Mouse (Mus musculus) CH12.LX (cell line): Measurements from ENCODE around the gene Atg16l2. TPM values are rescaled to one million over a fixed set of nuclear protein-coding genes. Genes with fewer than 3 reads are reported as not detected.

Experiments
- DNase-seq: peaks from one replicate; pipeline ENCODE4 v3.0.0-alpha.2; 2013; ENCODE audit errors: extremely low read depth
- H3K27ac ChIP-seq: 2 replicates; pipeline ENCODE4 v1.5.1; 2012; ENCODE audit warnings: low read depth, mild to moderate bottlenecking, control low read depth, moderate library complexity; ENCODE audit not compliant: insufficient read depth
- H3K27me3 ChIP-seq: replicated peaks from 2 replicates; pipeline ENCODE3; 2012; ENCODE audit warnings: inconsistent platforms
- H3K36me3 ChIP-seq, 2 experiments: replicated peaks in 1 of 2; 2 replicates each; pipeline versions ENCODE3 to v1.6.1; 2012; ENCODE audit warnings: inconsistent platforms in 1 of 2, low read length in 1 of 2, mild to moderate bottlenecking in 1 of 2, mixed read lengths in 1 of 2, moderate library complexity in 1 of 2; ENCODE audit not compliant: control insufficient read depth in 1 of 2, insufficient read depth in 1 of 2
- H3K4me1 ChIP-seq, 2 experiments: 2 replicates each; pipeline ENCODE4 v1.6.1; 2012; ENCODE audit warnings: inconsistent platforms in 1 of 2, moderate library complexity in 1 of 2; ENCODE audit not compliant: insufficient read depth in 2 of 2, control insufficient read depth in 1 of 2
- H3K4me2 ChIP-seq: 2 replicates; pipeline ENCODE4 v1.6.1; 2012; ENCODE audit warnings: low read depth, mild to moderate bottlenecking, control low read depth; ENCODE audit not compliant: poor library complexity, insufficient read depth, severe bottlenecking
- H3K4me3 ChIP-seq, 3 experiments: fragments of 150-350 bp in 1 of 3; sonication (generic) in 1 of 3; replicated peaks in 1 of 3; 2 replicates each; pipeline versions ENCODE3 to v1.5.1; 2011 to 2012; ENCODE audit warnings: low read depth in 2 of 3, low read length in 2 of 3, mild to moderate bottlenecking in 2 of 3, moderate library complexity in 2 of 3, control low read depth in 1 of 3, improper control_type of control experiment in 1 of 3, inconsistent platforms in 1 of 3, mixed read lengths in 1 of 3; ENCODE audit not compliant: poor library complexity in 1 of 3
- H3K79me2 ChIP-seq: replicated peaks from 2 replicates; pipeline ENCODE4 v1.6.1; 2012; ENCODE audit warnings: mild to moderate bottlenecking, moderate library complexity; ENCODE audit not compliant: control insufficient read depth, poor library complexity, insufficient read depth, severe bottlenecking; ENCODE audit errors: extremely low read depth
- H3K9ac ChIP-seq: 2 replicates; pipeline ENCODE4 v1.6.1; 2012; ENCODE audit warnings: low read depth, mild to moderate bottlenecking, control low read depth, moderate library complexity; ENCODE audit not compliant: insufficient read depth
- H3K9me3 ChIP-seq: replicated peaks from 2 replicates; pipeline ENCODE3; 2012; ENCODE audit warnings: low read length, inconsistent platforms, mixed read lengths
- BHLHE40 ChIP-seq: IDR thresholded peaks from 2 replicates; pipeline ENCODE4 v1.6.1; 2011; ENCODE audit warnings: mild to moderate bottlenecking, low read depth, low read length, improper control_type of control experiment
- CHD1 ChIP-seq: IDR thresholded peaks from 2 replicates; pipeline ENCODE4 v1.6.1; 2012; ENCODE audit warnings: low read depth, low read length, improper control_type of control experiment, inconsistent platforms
- CHD2 ChIP-seq: IDR thresholded peaks from 2 replicates; pipeline ENCODE4 v1.6.1; 2011; ENCODE audit warnings: low read length, improper control_type of control experiment
- CTCF ChIP-seq, 2 experiments: IDR thresholded peaks in 1 of 2; conservative IDR thresholded peaks in 1 of 2; 2 replicates each; pipeline ENCODE4 v1.5.1; 2011 to 2012; ENCODE audit warnings: low read depth in 2 of 2, low read length in 2 of 2, improper control_type of control experiment in 1 of 2, inconsistent platforms in 1 of 2, mild to moderate bottlenecking in 1 of 2, moderate library complexity in 1 of 2
- E2F4 ChIP-seq: IDR thresholded peaks from 2 replicates; pipeline ENCODE4 v1.6.1; 2011; ENCODE audit warnings: low read depth, low read length, improper control_type of control experiment; ENCODE audit not compliant: insufficient replicate concordance
- EP300 ChIP-seq: IDR thresholded peaks from 2 replicates; pipeline ENCODE4 v1.6.1; 2011; ENCODE audit warnings: low read length, improper control_type of control experiment
- ETS1 ChIP-seq: conservative IDR thresholded peaks from 2 replicates; pipeline ENCODE4 v1.6.1; 2012; ENCODE audit warnings: low read depth, mild to moderate bottlenecking, inconsistent platforms, low read length, improper control_type of control experiment, moderate library complexity
- GABPA ChIP-seq: IDR thresholded peaks from 2 replicates; pipeline ENCODE4 v1.6.1; 2012; ENCODE audit warnings: low read depth, low read length, improper control_type of control experiment, inconsistent platforms; ENCODE audit not compliant: insufficient replicate concordance
- HCFC1 ChIP-seq: IDR thresholded peaks from 2 replicates; pipeline ENCODE4 v1.6.1; 2012; ENCODE audit warnings: low read depth, mild to moderate bottlenecking, inconsistent platforms, low read length, improper control_type of control experiment
- IRF4 ChIP-seq: IDR thresholded peaks from 2 replicates; pipeline ENCODE4 v1.6.1; 2014; ENCODE audit warnings: low read depth, mild to moderate bottlenecking, inconsistent platforms, low read length, improper control_type of control experiment
- JUN ChIP-seq: IDR thresholded peaks from 2 replicates; pipeline ENCODE4 v1.6.1; 2011; ENCODE audit warnings: low read depth, mild to moderate bottlenecking, low read length, improper control_type of control experiment, moderate library complexity; ENCODE audit not compliant: insufficient read depth
- JUND ChIP-seq: conservative IDR thresholded peaks from 2 replicates; pipeline ENCODE4 v1.6.1; 2011; ENCODE audit warnings: low read depth, low read length, improper control_type of control experiment
- MAX ChIP-seq: IDR thresholded peaks from 2 replicates; pipeline ENCODE4 v1.6.1; 2011; ENCODE audit warnings: low read length, improper control_type of control experiment
- MAZ ChIP-seq: IDR thresholded peaks from 2 replicates; pipeline ENCODE4 v1.6.1; 2012; ENCODE audit warnings: low read depth, mild to moderate bottlenecking, inconsistent platforms, low read length, improper control_type of control experiment, moderate library complexity
- MEF2A ChIP-seq: IDR thresholded peaks from 2 replicates; pipeline ENCODE4 v1.6.1; 2014; ENCODE audit warnings: low read depth, mild to moderate bottlenecking, inconsistent platforms, low read length, improper control_type of control experiment, borderline replicate concordance
- MXI1 ChIP-seq: IDR thresholded peaks from 2 replicates; pipeline ENCODE4 v1.6.1; 2011; ENCODE audit warnings: mild to moderate bottlenecking, low read depth, low read length, improper control_type of control experiment
- MYC ChIP-seq: IDR thresholded peaks from 2 replicates; pipeline ENCODE4 v1.6.1; 2011; ENCODE audit warnings: low read depth, mild to moderate bottlenecking, improper control_type of control experiment, low read length
- PAX5 ChIP-seq: IDR thresholded peaks from 2 replicates; pipeline ENCODE4 v1.6.1; 2012; ENCODE audit warnings: low read length, inconsistent platforms, mixed read lengths
- POLR2A ChIP-seq: IDR thresholded peaks from 2 replicates; pipeline ENCODE4 v1.6.1; 2011; ENCODE audit warnings: low read depth, mild to moderate bottlenecking, improper control_type of control experiment, low read length
- RAD21 ChIP-seq: IDR thresholded peaks from 2 replicates; pipeline ENCODE4 v1.6.1; 2011; ENCODE audit warnings: low read depth, mild to moderate bottlenecking, low read length, improper control_type of control experiment, moderate library complexity
- RCOR1 ChIP-seq: conservative IDR thresholded peaks from 2 replicates; pipeline ENCODE4 v1.6.1; 2012; ENCODE audit warnings: low read depth, mild to moderate bottlenecking, inconsistent platforms, low read length, improper control_type of control experiment
- SIN3A ChIP-seq: IDR thresholded peaks from 2 replicates; pipeline ENCODE4 v1.6.1; 2012; ENCODE audit warnings: low read length, improper control_type of control experiment, inconsistent platforms
- SMC3 ChIP-seq: IDR thresholded peaks from 2 replicates; pipeline ENCODE4 v1.6.1; 2011; ENCODE audit warnings: low read depth, low read length, improper control_type of control experiment
- TBP ChIP-seq: conservative IDR thresholded peaks from 2 replicates; pipeline ENCODE4 v1.6.1; 2011; ENCODE audit warnings: low read depth, low read length, improper control_type of control experiment
- TCF12 ChIP-seq: IDR thresholded peaks from 2 replicates; pipeline ENCODE4 v1.6.1; 2014; ENCODE audit warnings: low read depth, mild to moderate bottlenecking, inconsistent platforms, low read length, improper control_type of control experiment
- UBTF ChIP-seq: IDR thresholded peaks from 2 replicates; pipeline ENCODE4 v1.6.1; 2012; ENCODE audit warnings: low read depth, mild to moderate bottlenecking, inconsistent platforms, low read length, improper control_type of control experiment, moderate library complexity
- USF1 ChIP-seq: IDR thresholded peaks from 2 replicates; pipeline ENCODE4 v1.6.1; 2014; ENCODE audit warnings: low read depth, mild to moderate bottlenecking, inconsistent platforms, low read length, improper control_type of control experiment
- USF2 ChIP-seq: conservative IDR thresholded peaks from 2 replicates; pipeline ENCODE4 v1.6.1; 2011; ENCODE audit warnings: low read depth, low read length, improper control_type of control experiment
- ZC3H11A ChIP-seq: IDR thresholded peaks from 2 replicates; pipeline ENCODE4 v1.6.1; 2012; ENCODE audit warnings: low read depth, mild to moderate bottlenecking, inconsistent platforms, low read length, improper control_type of control experiment
- ZKSCAN1 ChIP-seq: IDR thresholded peaks from 2 replicates; pipeline ENCODE4 v1.6.1; 2012; ENCODE audit warnings: low read depth, inconsistent platforms, low read length, improper control_type of control experiment, borderline replicate concordance
- dilution Hi-C: fragments of 300-500 bp; cut with MboI; formaldehyde crosslinking; loops from 2 replicates; pipeline ENCODE4 v1.14.3; 2020; ENCODE audit warnings: low sequenced_read_pairs; ENCODE audit not compliant: extremely low pct_unique_long_range_greater_than_20kb, extremely low pct_ligation_motif_present
- in situ Hi-C: fragments of 300-500 bp; cut with MboI; formaldehyde crosslinking; loops from 3 replicates; pipeline ENCODE4 v1.14.3; 2019; ENCODE audit warnings: low sequenced_read_pairs, low pct_ligation_motif_present, low pct_unique_long_range_greater_than_20kb, mixed read lengths
- polyA plus RNA-seq: library from polyadenylated mRNA; unstranded; fragments of >175 nt; gene quantifications from 2 replicates; pipeline ENCODE4 v1.2.1, GENCODE M21; 2012; ENCODE audit warnings: low read depth; ENCODE audit not compliant: insufficient read length
- total RNA-seq, 2 experiments: library from RNA; depleted of rRNA; stranded (reverse); fragments of 300-350 nt in 1 of 2; fragments of >200 nt in 1 of 2; gene quantifications; 2 replicates each; pipeline ENCODE4 v1.2.3; 2012 to 2014

The Atg16l2 gene
- total and polyA plus RNA-seq, 3 experiments, result 12.7 to 43.8 (median 15.4) TPM

- no peaks in the 10 kb centered on the region for H3K27me3 ChIP-seq
- in situ Hi-C loops, result no loop called here
- H3K27ac ChIP-seq, result no peak overlapping the region
- no peak overlapping the region for H3K4me3 ChIP-seq
- H3K79me2 ChIP-seq, result no peaks in the 10 kb centered on the region
- no peak overlapping the region for H3K4me2 ChIP-seq
- H3K9ac ChIP-seq, result no peak overlapping the region
- DNase-seq, result no peak
- dilution Hi-C loops, result no loop called here
- no peaks in the 10 kb centered on the region for H3K4me1 ChIP-seq
- H3K9me3 ChIP-seq, result no peaks in the 10 kb centered on the region
- TF ChIP-seq TCF12, result no peak
- no peak for TF ChIP-seq MEF2A
- no peak for TF ChIP-seq SMC3
- no peak for TF ChIP-seq IRF4
- no peak for TF ChIP-seq SIN3A
- TF ChIP-seq UBTF, result no peak
- TF ChIP-seq MYC, result no peak
- no peak for TF ChIP-seq E2F4
- no peak for TF ChIP-seq ZC3H11A
- no peak for TF ChIP-seq PAX5
- TF ChIP-seq RAD21, result no peak
- no peak for TF ChIP-seq MAZ
- TF ChIP-seq HCFC1, result no peak
- TF ChIP-seq EP300, result no peak
- no peak for TF ChIP-seq CHD1
- no peak for TF ChIP-seq MXI1
- TF ChIP-seq RCOR1, result no peak
- TF ChIP-seq, all 38 proteins: peak for 0
- peaks cover 38 to 66% of the 10 kb centered on the region in 2 experiments for H3K36me3 ChIP-seq
Measured at GRCm38 (mm10) chr7:101258482-101258881, 43.6 kb downstream of the Atg16l2 start.

GRCm38 (mm10) chr7:101253071-101253470 lies 49.0 kb downstream of the Atg16l2 start:
- H3K27me3 ChIP-seq, result no peaks in the 10 kb centered on the region
- no peaks in the 10 kb centered on the region for H3K9me3 ChIP-seq
- dilution Hi-C loops, result no loop called here
- H3K36me3 ChIP-seq, result peaks cover 29 to 60% of the 10 kb centered on the region in 2 experiments
- peaks cover 6 to 17% of the 10 kb centered on the region in 2 experiments; a peak in 3 of 4 replicates for H3K4me1 ChIP-seq
- no peaks in the 10 kb centered on the region for H3K79me2 ChIP-seq
- in situ Hi-C loops, result no loop called here
- no peak overlapping the region for H3K27ac ChIP-seq
- H3K4me3 ChIP-seq, result no peak overlapping the region
- peak; percentile 24 for DNase-seq
- no peak overlapping the region for H3K9ac ChIP-seq
- no peak overlapping the region for H3K4me2 ChIP-seq
- TF ChIP-seq MXI1 (no peak), E2F4 (no peak), CHD1 (no peak), UBTF (no peak), SIN3A (no peak), MAX (no peak), POLR2A (no peak), HCFC1 (no peak), TBP (no peak), ETS1 (no peak), PAX5 (no peak), GABPA (no peak), ZKSCAN1 (no peak), JUN (no peak), CHD2 (no peak), BHLHE40 (no peak), JUND (no peak), USF1 (no peak), USF2 (no peak), CTCF (conservative IDR thresholded peaks at IDR 0.05 in 1 of 2, IDR thresholded peaks at IDR 0.05 in 1 of 2; ENCODE audit: low read depth in 2 of 2, low read length in 2 of 2) (no peak)
